Mouse (Mus musculus): ENCODE data around the gene Ccdc78. TPM values are rescaled to one million over a fixed set of nuclear protein-coding genes. Genes with fewer than 3 reads are reported as not detected.

The Ccdc78 gene
- polyA plus RNA-seq, 1 experiment from 2014 or later: 0.40 TPM

GRCm38 (mm10) chr17:25757691-25758090 lies 28.7 kb upstream of the Ccdc78 start:
- H3K27ac ChIP-seq: no peak overlapping the region
- no peak for ATAC-seq (ENCODE audit: low FRiP score)
- 72% methylated on average over 3 of the region's 3 CpGs for WGBS
- no peaks in the 10 kb centered on the region for H3K4me1 ChIP-seq
- H3K27me3 ChIP-seq: 0 out of 2 replicates have a peak, but pooled peaks cover 9% of the 10 kb centered on the region
- H3K9ac ChIP-seq: no peak overlapping the region
- no peak overlapping the region for H3K4me3 ChIP-seq
- H3K36me3 ChIP-seq: no peaks in the 10 kb centered on the region
- H3K4me2 ChIP-seq (replicated peaks): no peak overlapping the region
- no peaks in the 10 kb centered on the region for H3K9me3 ChIP-seq (replicated peaks)

- no peak for ATAC-seq (ENCODE audit: low FRiP score)
- Histone ChIP-seq H3K9ac (no peak overlapping the region), H3K4me1 (no peaks in the 10 kb centered on the region), H3K36me3 (no peaks in the 10 kb centered on the region), H3K27ac (no peak overlapping the region), H3K4me2 (replicated peaks) (no peak overlapping the region), H3K9me3 (replicated peaks) (no peaks in the 10 kb centered on the region), H3K27me3 (0 out of 2 replicates have a peak, but pooled peaks cover 9% of the 10 kb centered on the region), H3K4me3 (no peak overlapping the region)
- WGBS: 80% methylated on average over 8 of the region's 8 CpGs
Measured at GRCm38 (mm10) chr17:25760148-25760547, 26.2 kb upstream of the Ccdc78 start.

DNA sequence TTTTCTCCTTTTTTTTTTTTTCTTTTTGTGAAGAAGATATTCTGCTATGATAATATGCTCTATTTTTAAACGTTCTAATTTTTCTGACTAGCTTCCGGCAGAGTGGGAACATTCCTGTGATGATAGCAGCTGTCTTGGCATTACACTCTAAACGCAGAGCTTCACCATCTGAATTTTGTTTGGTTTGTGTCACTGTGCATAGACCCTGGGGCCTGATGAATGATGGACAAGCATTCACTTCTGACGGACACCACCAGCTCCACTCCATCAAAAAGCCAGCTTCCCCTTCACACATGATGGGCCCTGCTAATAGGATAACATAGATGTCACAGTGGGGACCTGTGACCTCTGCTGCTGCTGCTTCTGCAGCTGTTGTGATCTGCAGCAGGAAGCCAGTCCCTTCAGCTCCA lies 24.8 kb upstream of the Ccdc78 start:
- no peak overlapping the region for H3K27ac ChIP-seq
- ATAC-seq (ENCODE audit: low FRiP score): no peak
- H3K27me3 ChIP-seq: 0 out of 2 replicates have a peak, but pooled peaks cover 7% of the 10 kb centered on the region
- WGBS: 39% methylated on average over 4 of the region's 4 CpGs
- peak overlapping the region; percentile 27; the same call in 1 of the 2 replicates for H3K9ac ChIP-seq
- H3K4me2 ChIP-seq (replicated peaks): no peak overlapping the region
- no peaks in the 10 kb centered on the region for H3K9me3 ChIP-seq (replicated peaks)
- 0 out of 2 replicates have a peak, but pooled peaks cover 2% of the 10 kb centered on the region for H3K4me1 ChIP-seq
- H3K36me3 ChIP-seq: no peaks in the 10 kb centered on the region
- no peak overlapping the region for H3K4me3 ChIP-seq

GRCm38 (mm10) chr17:25762591-25762990 lies 23.8 kb upstream of the Ccdc78 start:
- 0 out of 2 replicates have a peak, but pooled peaks cover 2% of the 10 kb centered on the region for H3K4me1 ChIP-seq
- no peaks in the 10 kb centered on the region for H3K9me3 ChIP-seq (replicated peaks)
- no peak overlapping the region for H3K27ac ChIP-seq
- no peak overlapping the region for H3K9ac ChIP-seq
- H3K27me3 ChIP-seq: peaks cover 12% of the 10 kb centered on the region; the same call in 1 of the 2 replicates
- 34% methylated on average over 3 of the region's 3 CpGs for WGBS
- no peaks in the 10 kb centered on the region for H3K36me3 ChIP-seq
- no peak for ATAC-seq (ENCODE audit: low FRiP score)
- no peak overlapping the region for H3K4me2 ChIP-seq (replicated peaks)
- no peak overlapping the region for H3K4me3 ChIP-seq

- Histone ChIP-seq H3K9ac (no peak overlapping the region), H3K4me3 (no peak overlapping the region), H3K27me3 (peaks cover 26% of the 10 kb centered on the region), H3K4me1 (0 out of 2 replicates have a peak, but pooled peaks cover 2% of the 10 kb centered on the region), H3K9me3 (replicated peaks) (no peaks in the 10 kb centered on the region), H3K36me3 (no peaks in the 10 kb centered on the region), H3K4me2 (replicated peaks) (no peak overlapping the region), H3K27ac (no peak overlapping the region)
- WGBS: 49% methylated on average over 5 of the region's 5 CpGs
- ATAC-seq (ENCODE audit: low FRiP score): peak; percentile 58
Measured at GRCm38 (mm10) chr17:25765886-25766285, 20.5 kb upstream of the Ccdc78 start.

GRCm38 (mm10) chr17:25769331-25769730 lies 17.0 kb upstream of the Ccdc78 start:
- Histone ChIP-seq H3K9me3 (replicated peaks) (no peaks in the 10 kb centered on the region), H3K4me3 (no peak overlapping the region), H3K4me1 (peaks cover 7% of the 10 kb centered on the region), H3K27me3 (peaks cover 26% of the 10 kb centered on the region), H3K36me3 (no peaks in the 10 kb centered on the region), H3K4me2 (replicated peaks) (no peak overlapping the region), H3K27ac (no peak overlapping the region), H3K9ac (no peak overlapping the region)
- no peak for ATAC-seq (ENCODE audit: low FRiP score)
- 51% methylated on average over 9 of the region's 9 CpGs for WGBS

DNA sequence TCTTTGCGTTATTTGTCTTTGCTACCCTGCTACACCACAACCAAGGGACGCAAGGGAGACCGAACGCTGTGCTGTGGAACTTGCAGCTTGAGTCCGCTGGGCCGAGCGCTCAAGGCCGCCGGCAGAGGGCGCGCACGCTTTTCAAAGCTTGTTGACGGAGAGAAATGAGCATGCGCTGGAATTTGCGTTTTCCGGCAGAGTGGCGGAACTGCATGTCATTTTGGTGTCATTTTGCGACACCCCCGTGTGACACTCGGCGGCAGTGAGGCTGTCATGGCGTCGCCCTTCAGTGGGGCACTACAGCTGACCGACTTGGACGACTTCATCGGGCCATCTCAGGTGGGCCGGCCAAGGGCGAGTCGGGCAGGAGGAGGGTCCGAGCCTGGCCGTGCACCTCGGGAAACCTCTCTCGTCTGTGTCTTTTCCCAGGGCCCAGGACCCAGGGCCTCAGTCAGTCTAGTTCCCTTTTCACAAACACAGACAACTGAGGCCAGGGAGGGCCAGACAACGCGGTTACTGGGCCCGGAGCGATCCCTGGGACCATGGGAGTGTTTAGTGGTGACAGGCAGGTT lies 12.7 kb upstream of the Ccdc78 start, which contains the start of gene Narfl:
Narfl (plus strand) TSS at position 228 of the 572 bp plus-strand sequence.
- peak within 1 kb of the TSS; percentile 84 for H3K4me2 ChIP-seq (replicated peaks)
- peaks cover 11% of the 10 kb centered on the region; the same call in 1 of the 2 replicates for H3K36me3 ChIP-seq
- ATAC-seq (ENCODE audit: low FRiP score): peak; percentile 83
- under 1% methylated on average over 37 of the region's 37 CpGs for WGBS
- no peak within 1 kb of the TSS for H3K27ac ChIP-seq
- peak within 1 kb of the TSS; percentile 75 for H3K4me3 ChIP-seq
- H3K4me1 ChIP-seq: peaks cover 10% of the 10 kb centered on the region
- peak within 1 kb of the TSS; percentile 83 for H3K9ac ChIP-seq
- peaks cover 15% of the 10 kb centered on the region; the same call in 1 of the 2 replicates for H3K27me3 ChIP-seq
- H3K9me3 ChIP-seq (replicated peaks): no peaks in the 10 kb centered on the region

DNA sequence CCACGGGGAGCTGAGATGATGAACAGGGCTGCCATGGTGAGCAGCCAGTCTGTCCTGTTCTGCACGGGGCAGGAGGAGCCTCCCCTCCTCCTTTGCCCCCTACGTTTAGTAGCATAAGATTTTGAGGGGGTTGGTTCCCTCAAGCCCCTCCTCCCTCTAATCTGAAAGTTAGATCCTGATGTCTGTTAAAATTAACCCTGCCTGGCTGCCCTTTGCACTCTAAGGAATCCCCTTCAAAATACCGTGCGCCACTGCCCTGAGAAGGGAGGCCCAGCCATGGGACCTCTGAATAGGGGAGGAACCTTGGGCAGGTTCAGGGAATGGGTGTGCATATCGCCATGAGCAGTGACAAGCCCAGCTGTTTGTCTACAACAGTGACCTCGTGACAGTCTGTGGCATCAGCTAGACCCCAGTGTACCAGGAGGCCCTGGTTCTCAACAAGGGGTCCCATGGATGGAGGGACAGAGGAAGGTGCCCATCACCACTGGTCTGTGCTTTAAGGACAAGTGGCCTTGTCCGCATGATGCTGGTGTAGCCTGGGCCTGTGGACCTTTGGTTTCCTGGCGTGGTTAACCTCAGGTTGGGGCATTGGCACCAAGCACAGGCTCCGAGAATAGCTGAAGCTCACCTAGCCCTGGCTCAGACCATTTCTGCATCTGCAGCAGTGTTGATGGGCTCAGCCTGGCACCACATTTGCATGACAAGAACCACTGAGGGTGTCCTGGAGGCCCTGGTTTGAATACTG lies 10.9 kb upstream of the Ccdc78 start:
- Histone ChIP-seq H3K4me3 (no peak overlapping the region), H3K9me3 (replicated peaks) (no peaks in the 10 kb centered on the region), H3K27ac (no peak overlapping the region), H3K4me2 (replicated peaks) (no peak overlapping the region), H3K4me1 (peaks cover 10% of the 10 kb centered on the region), H3K36me3 (peaks cover 19% of the 10 kb centered on the region; the same call in 1 of the 2 replicates), H3K9ac (no peak overlapping the region), H3K27me3 (no peaks in the 10 kb centered on the region)
- WGBS: 84% methylated on average over 10 of the region's 10 CpGs
- ATAC-seq (ENCODE audit: low FRiP score): no peak

DNA sequence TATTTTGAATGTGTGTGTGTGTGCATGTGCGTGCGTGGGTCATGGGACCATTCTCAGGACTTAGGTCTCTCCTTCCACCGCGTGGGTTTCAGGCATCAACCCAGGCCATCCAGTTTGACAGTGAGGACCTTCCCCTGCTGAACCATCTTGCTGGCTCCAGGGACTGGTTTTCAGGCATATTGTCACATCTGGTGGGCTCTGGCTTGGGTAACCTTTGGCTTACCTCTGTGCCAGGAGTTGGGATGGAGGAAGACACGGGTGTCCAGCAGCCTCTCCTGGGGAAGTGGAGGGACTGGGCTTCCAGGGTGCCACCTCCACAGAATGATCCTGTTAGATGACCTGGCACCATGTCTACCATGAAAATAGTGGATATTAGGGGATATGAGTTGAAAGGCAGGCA lies 8.4 kb upstream of the Ccdc78 start:
- Histone ChIP-seq H3K4me2 (replicated peaks) (no peak overlapping the region), H3K36me3 (peaks cover 44% of the 10 kb centered on the region), H3K4me3 (no peak overlapping the region), H3K9me3 (replicated peaks) (no peaks in the 10 kb centered on the region), H3K27me3 (no peaks in the 10 kb centered on the region), H3K4me1 (peaks cover 11% of the 10 kb centered on the region), H3K9ac (no peak overlapping the region), H3K27ac (no peak overlapping the region)
- WGBS: 95% methylated on average over 5 of the region's 5 CpGs
- ATAC-seq (ENCODE audit: low FRiP score): no peak

- ATAC-seq (ENCODE audit: low FRiP score): no peak
- Histone ChIP-seq H3K27me3 (no peaks in the 10 kb centered on the region), H3K36me3 (peaks cover 57% of the 10 kb centered on the region), H3K4me3 (no peak overlapping the region), H3K9me3 (replicated peaks) (no peaks in the 10 kb centered on the region), H3K4me2 (replicated peaks) (no peak overlapping the region), H3K4me1 (peaks cover 23% of the 10 kb centered on the region), H3K27ac (no peak overlapping the region; the same call in 1 of the 2 replicates), H3K9ac (no peak overlapping the region)
- WGBS: 86% methylated on average over 6 of the region's 6 CpGs
Measured at GRCm38 (mm10) chr17:25781339-25781738, 5.0 kb upstream of the Ccdc78 start.

- no peak overlapping the region; the same call in 1 of the 2 replicates for H3K9ac ChIP-seq
- ATAC-seq (ENCODE audit: low FRiP score): no peak
Measured at GRCm38 (mm10) chr17:25783086-25783485, 3.3 kb upstream of the Ccdc78 start.

DNA sequence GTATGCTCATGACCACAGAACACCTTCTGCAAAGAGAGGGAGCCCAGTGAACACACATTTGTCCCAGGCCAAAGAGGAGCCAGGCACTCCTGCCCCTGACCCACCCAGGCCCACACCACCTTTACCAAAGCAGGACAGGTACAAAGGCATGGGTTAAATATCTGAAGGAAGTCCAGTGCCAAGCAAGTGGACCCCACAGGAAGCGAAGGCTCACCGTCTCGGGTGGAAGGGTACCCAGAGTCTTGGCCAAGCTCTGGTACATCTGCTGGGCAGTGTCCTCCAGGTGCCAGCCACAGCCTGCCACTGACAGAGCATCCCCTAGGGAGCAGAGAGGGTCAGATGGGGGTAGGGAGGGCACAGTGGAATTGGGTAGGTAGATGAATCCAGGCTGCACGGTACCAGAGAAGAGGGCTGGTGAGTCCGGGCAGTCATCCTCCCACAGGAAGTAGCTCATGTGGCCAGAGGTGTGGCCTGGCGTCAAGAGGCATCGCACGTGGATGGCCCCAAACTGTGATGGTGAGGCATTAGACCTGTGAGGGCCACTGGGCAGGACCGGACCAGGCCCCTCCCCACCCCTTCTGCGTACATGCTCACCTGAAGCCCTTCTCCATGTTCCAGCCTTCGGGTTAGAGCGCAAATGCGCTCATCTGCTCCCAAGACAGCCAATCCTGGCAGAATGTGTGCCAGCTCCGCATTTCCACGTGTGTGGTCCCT lies 2.4 kb upstream of the Ccdc78 start:
- Histone ChIP-seq H3K4me1 (peaks cover 23% of the 10 kb centered on the region), H3K36me3 (peaks cover 63% of the 10 kb centered on the region), H3K9me3 (replicated peaks) (no peaks in the 10 kb centered on the region), H3K4me2 (replicated peaks) (peak overlapping the region; percentile 79), H3K27me3 (no peaks in the 10 kb centered on the region), H3K4me3 (peak overlapping the region; percentile 68), H3K9ac (peak overlapping the region; percentile 82), H3K27ac (no peak overlapping the region)
- 84% methylated on average over 15 of the region's 15 CpGs for WGBS
- no peak for ATAC-seq (ENCODE audit: low FRiP score)

More at GRCm38 (mm10) chr17:25783086-25783485, 3.3 kb upstream of the Ccdc78 start:
- no peaks in the 10 kb centered on the region for H3K9me3 ChIP-seq (replicated peaks)
- H3K27ac ChIP-seq: no peak overlapping the region
- WGBS: 80% methylated on average over 7 of the region's 7 CpGs
- peaks cover 66% of the 10 kb centered on the region for H3K36me3 ChIP-seq
- no peak overlapping the region for H3K4me2 ChIP-seq (replicated peaks)
- H3K27me3 ChIP-seq: no peaks in the 10 kb centered on the region
- peaks cover 23% of the 10 kb centered on the region for H3K4me1 ChIP-seq
- no peak overlapping the region for H3K4me3 ChIP-seq

All from hindbrain, embryonic 12.5 days (tissue).